Mouse (Mus musculus): ENCODE measurements at regions not wholly inside any gene's neighbourhood (a gene's known extent, or its start where the extent isn't known, plus 50 kb on each side); places are given as distances from the start of the nearest gene placed in this dataset.

DNA sequence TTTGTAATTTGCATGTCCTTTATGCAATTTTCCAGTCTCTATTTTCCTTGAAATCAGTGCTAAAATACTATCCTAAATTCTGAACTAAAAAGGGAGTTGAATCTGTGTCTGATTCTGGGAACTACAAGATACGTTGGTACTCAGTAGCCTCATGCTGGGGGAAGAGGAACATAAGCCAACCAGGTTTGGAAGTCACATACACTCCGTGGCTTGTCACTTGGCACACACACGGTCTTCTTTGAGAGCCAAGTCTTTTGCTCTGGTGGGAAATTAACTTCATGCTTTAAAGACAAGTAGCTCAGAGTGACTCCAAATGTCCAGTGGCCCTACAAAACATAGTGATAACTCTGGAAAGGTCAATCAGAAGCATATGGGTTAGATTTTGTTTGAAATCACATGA lies 70.9 kb upstream of the Adra1b start:
- no peak overlapping the region for H3K9ac ChIP-seq (ENCODE audit: insufficient read depth, low read depth)
- in situ Hi-C loops (cut with MboI; ENCODE audit: low pct_ligation_motif_present, low pct_unique_long_range_greater_than_20kb, low sequenced_read_pairs), result no loop called here
- no peak overlapping the region for H3K4me2 ChIP-seq (ENCODE audit: insufficient read depth, low read depth, poor library complexity, severe bottlenecking)

DNA sequence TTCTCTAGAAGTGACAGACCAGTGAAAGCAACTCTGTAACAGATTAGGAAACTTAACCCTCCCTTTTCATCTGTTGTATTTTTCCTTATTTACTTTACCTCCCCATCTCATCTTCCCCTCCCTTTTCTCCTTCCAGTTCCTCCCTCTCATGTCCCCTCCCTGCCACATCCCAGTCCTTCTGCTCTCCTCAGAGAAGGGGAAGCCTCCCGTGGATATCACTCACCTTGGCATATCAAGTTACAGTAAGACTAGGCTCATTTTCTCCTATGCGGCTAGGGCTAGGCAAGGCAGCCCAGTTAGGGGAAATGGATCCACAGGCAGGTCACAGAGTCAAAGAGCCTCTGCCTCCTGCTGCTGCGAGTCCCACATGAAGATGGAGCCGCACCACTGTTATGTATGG lies 75.0 kb upstream of the Adra1b start:
- H3K79me2 ChIP-seq (replicated peaks; ENCODE audit: control insufficient read depth, extremely low read depth, insufficient read depth, poor library complexity, severe bottlenecking), result no peaks in the 10 kb centered on the region
- DNase-seq (ENCODE audit: extremely low read depth), result no peak
- dilution Hi-C loops (cut with MboI; ENCODE audit: extremely low pct_ligation_motif_present, extremely low pct_unique_long_range_greater_than_20kb, low sequenced_read_pairs), result no loop called here
- no peak overlapping the region for H3K9ac ChIP-seq (ENCODE audit: insufficient read depth, low read depth)
- no peak overlapping the region for H3K27ac ChIP-seq (ENCODE audit: insufficient read depth, low read depth)
- TF ChIP-seq PAX5 (IDR thresholded peaks at IDR 0.05; ENCODE audit: low read length), result no peak
- no peak for TF ChIP-seq HCFC1 (IDR thresholded peaks at IDR 0.05; ENCODE audit: low read depth, low read length)
- no peaks in the 10 kb centered on the region for H3K36me3 ChIP-seq (replicated peaks in 1 of 2; ENCODE audit: control insufficient read depth in 1 of 2, insufficient read depth in 1 of 2, low read length in 1 of 2)
- no peaks in the 10 kb centered on the region for H3K9me3 ChIP-seq (replicated peaks; ENCODE audit: low read length)
- H3K4me2 ChIP-seq (ENCODE audit: insufficient read depth, low read depth, poor library complexity, severe bottlenecking), result no peak overlapping the region
- no peaks in the 10 kb centered on the region for H3K27me3 ChIP-seq (replicated peaks)
- in situ Hi-C loops (cut with MboI; ENCODE audit: low pct_ligation_motif_present, low pct_unique_long_range_greater_than_20kb, low sequenced_read_pairs), result no loop called here
- H3K4me3 ChIP-seq (replicated peaks in 1 of 3; ENCODE audit: low read depth in 2 of 3, low read length in 2 of 3, poor library complexity in 1 of 3), result no peak overlapping the region
- H3K4me1 ChIP-seq (ENCODE audit: control insufficient read depth in 1 of 2, insufficient read depth in 2 of 2), result peaks cover 0 to 11% of the 10 kb centered on the region in 2 experiments; a peak in 1 of 4 replicates

More for the DNA sequence above, 70.9 kb upstream of the Adra1b start:
- no peak overlapping the region for H3K4me3 ChIP-seq (replicated peaks in 1 of 3; ENCODE audit: low read depth in 2 of 3, low read length in 2 of 3, poor library complexity in 1 of 3)
- H3K9me3 ChIP-seq (replicated peaks; ENCODE audit: low read length), result no peaks in the 10 kb centered on the region
- no peak for DNase-seq (ENCODE audit: extremely low read depth)
- dilution Hi-C loops (cut with MboI; ENCODE audit: extremely low pct_ligation_motif_present, extremely low pct_unique_long_range_greater_than_20kb, low sequenced_read_pairs), result no loop called here
- H3K36me3 ChIP-seq (replicated peaks in 1 of 2; ENCODE audit: control insufficient read depth in 1 of 2, insufficient read depth in 1 of 2, low read length in 1 of 2), result no peaks in the 10 kb centered on the region
- H3K79me2 ChIP-seq (replicated peaks; ENCODE audit: control insufficient read depth, extremely low read depth, insufficient read depth, poor library complexity, severe bottlenecking), result no peaks in the 10 kb centered on the region
- H3K27me3 ChIP-seq (replicated peaks), result no peaks in the 10 kb centered on the region
- H3K27ac ChIP-seq (ENCODE audit: insufficient read depth, low read depth), result no peak overlapping the region
- TF ChIP-seq BHLHE40 (IDR thresholded peaks at IDR 0.05; ENCODE audit: low read depth, low read length) (no peak), SMC3 (IDR thresholded peaks at IDR 0.05; ENCODE audit: low read depth, low read length) (no peak), JUN (IDR thresholded peaks at IDR 0.05; ENCODE audit: insufficient read depth, low read depth, low read length) (no peak), ZNF384 (IDR thresholded peaks at IDR 0.05; ENCODE audit: low read depth, low read length) (no peak), MAFK (IDR thresholded peaks at IDR 0.05; ENCODE audit: insufficient replicate concordance, low read length) (no peak), GABPA (IDR thresholded peaks at IDR 0.05; ENCODE audit: insufficient replicate concordance, low read depth, low read length) (no peak), CTCF (conservative IDR thresholded peaks at IDR 0.05 in 1 of 2, IDR thresholded peaks at IDR 0.05 in 1 of 2; ENCODE audit: low read depth in 2 of 2, low read length in 2 of 2) (no peak), ETS1 (conservative IDR thresholded peaks at IDR 0.05; ENCODE audit: low read depth, low read length) (no peak), EP300 (IDR thresholded peaks at IDR 0.05; ENCODE audit: low read length) (no peak), TCF12 (IDR thresholded peaks at IDR 0.05; ENCODE audit: low read depth, low read length) (no peak), USF1 (IDR thresholded peaks at IDR 0.05; ENCODE audit: low read depth, low read length) (no peak), JUND (conservative IDR thresholded peaks at IDR 0.05; ENCODE audit: low read depth, low read length) (no peak), CHD2 (IDR thresholded peaks at IDR 0.05; ENCODE audit: low read length) (no peak)
- H3K4me1 ChIP-seq (ENCODE audit: control insufficient read depth in 1 of 2, insufficient read depth in 2 of 2), result no peaks in the 10 kb centered on the region

DNA sequence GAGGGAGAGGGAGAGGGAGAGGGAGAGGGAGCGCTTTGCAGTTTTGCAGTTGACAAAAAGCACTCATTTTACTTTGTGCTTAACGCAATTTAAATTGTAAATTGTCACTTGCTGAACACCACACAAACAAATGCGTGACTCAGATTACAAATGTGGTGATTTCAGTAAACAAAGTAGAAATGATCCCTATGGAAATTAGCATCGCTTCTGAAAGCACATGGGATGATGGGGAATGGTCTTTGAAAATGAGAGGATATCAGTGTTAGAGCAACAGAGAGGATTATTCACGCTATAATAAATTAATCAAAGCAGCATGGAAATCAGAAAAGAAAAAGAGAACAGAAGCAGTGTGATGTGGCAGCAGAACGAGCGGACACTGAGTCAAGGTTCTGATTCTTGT lies 78.4 kb upstream of the Adra1b start:
- no peak for DNase-seq (ENCODE audit: extremely low read depth)
- Histone ChIP-seq H3K27me3 (replicated peaks) (no peaks in the 10 kb centered on the region), H3K4me1 (ENCODE audit: control insufficient read depth in 1 of 2, insufficient read depth in 2 of 2) (peaks cover 0 to 11% of the 10 kb centered on the region in 2 experiments; a peak in 1 of 4 replicates), H3K4me3 (replicated peaks in 1 of 3; ENCODE audit: low read depth in 2 of 3, low read length in 2 of 3, poor library complexity in 1 of 3) (no peak overlapping the region), H3K9me3 (replicated peaks; ENCODE audit: low read length) (no peaks in the 10 kb centered on the region), H3K36me3 (replicated peaks in 1 of 2; ENCODE audit: control insufficient read depth in 1 of 2, insufficient read depth in 1 of 2, low read length in 1 of 2) (no peaks in the 10 kb centered on the region), H3K9ac (ENCODE audit: insufficient read depth, low read depth) (no peak overlapping the region), H3K27ac (ENCODE audit: insufficient read depth, low read depth) (no peak overlapping the region), H3K79me2 (replicated peaks; ENCODE audit: control insufficient read depth, extremely low read depth, insufficient read depth, poor library complexity, severe bottlenecking) (no peaks in the 10 kb centered on the region), H3K4me2 (ENCODE audit: insufficient read depth, low read depth, poor library complexity, severe bottlenecking) (no peak overlapping the region)
- dilution Hi-C loops (cut with MboI; ENCODE audit: extremely low pct_ligation_motif_present, extremely low pct_unique_long_range_greater_than_20kb, low sequenced_read_pairs) (no loop called here), in situ Hi-C loops (cut with MboI; ENCODE audit: low pct_ligation_motif_present, low pct_unique_long_range_greater_than_20kb, low sequenced_read_pairs) (no loop called here)
- TF ChIP-seq UBTF (IDR thresholded peaks at IDR 0.05; ENCODE audit: low read depth, low read length) (no peak), CTCF (conservative IDR thresholded peaks at IDR 0.05 in 1 of 2, IDR thresholded peaks at IDR 0.05 in 1 of 2; ENCODE audit: low read depth in 2 of 2, low read length in 2 of 2) (no peak), TCF12 (IDR thresholded peaks at IDR 0.05; ENCODE audit: low read depth, low read length) (no peak), POLR2AphosphoS2 (IDR thresholded peaks at IDR 0.05; ENCODE audit: low read depth, low read length) (no peak), MYC (IDR thresholded peaks at IDR 0.05; ENCODE audit: low read depth, low read length) (no peak), USF1 (IDR thresholded peaks at IDR 0.05; ENCODE audit: low read depth, low read length) (no peak), MXI1 (IDR thresholded peaks at IDR 0.05; ENCODE audit: low read depth, low read length) (no peak), CHD2 (IDR thresholded peaks at IDR 0.05; ENCODE audit: low read length) (no peak), ZC3H11A (IDR thresholded peaks at IDR 0.05; ENCODE audit: low read depth, low read length) (no peak), JUN (IDR thresholded peaks at IDR 0.05; ENCODE audit: insufficient read depth, low read depth, low read length) (no peak), ZMIZ1 (IDR thresholded peaks at IDR 0.05; ENCODE audit: low read depth, low read length) (no peak), BHLHE40 (IDR thresholded peaks at IDR 0.05; ENCODE audit: low read depth, low read length) (no peak), SIN3A (IDR thresholded peaks at IDR 0.05; ENCODE audit: low read length) (no peak), KAT2A (IDR thresholded peaks at IDR 0.05; ENCODE audit: insufficient replicate concordance, low read length) (no peak)

All from CH12.LX (cell line).